Mouse (Mus musculus): ENCODE data around the gene Fpgs.

DNA sequence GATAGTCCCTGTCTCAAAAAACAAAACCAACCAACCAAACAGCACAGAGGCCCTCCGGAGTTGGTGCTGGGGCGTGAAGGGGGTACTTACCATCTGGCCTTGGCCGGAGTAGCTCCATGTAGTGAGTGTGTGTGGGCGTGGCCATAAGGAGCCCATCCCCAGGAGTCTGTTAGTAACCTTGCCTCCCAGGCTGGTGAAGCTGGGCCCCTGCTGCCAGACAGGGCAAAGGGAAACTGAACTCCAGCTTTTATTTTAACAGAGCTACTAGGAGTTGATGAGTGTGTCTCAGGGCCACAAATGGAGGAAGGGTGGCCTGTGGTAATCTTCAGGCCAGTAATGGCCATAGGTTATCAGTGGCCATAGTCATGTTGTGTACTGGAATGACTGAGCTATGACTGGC is 30.5 kb upstream of the Fpgs start:
- no peak for TF ChIP-seq CTCF (IDR thresholded peaks at IDR 0.05)
- TF ChIP-seq POLR2A (IDR thresholded peaks at IDR 0.05; ENCODE audit: insufficient read depth, low read depth, low read length) = 0 out of 2 replicates have a peak, but pooled peaks have one; percentile 29
- no peak for TF ChIP-seq EP300 (IDR thresholded peaks at IDR 0.05; ENCODE audit: insufficient read depth, low read depth, low read length)

Data from heart, adult 2 months (tissue).